Mouse (Mus musculus) limb, embryonic 10.5 days (tissue): Measurements from ENCODE around the gene Cyba. TPM values are rescaled to one million over a fixed set of nuclear protein-coding genes. Genes with fewer than 3 reads are reported as not detected.

Source experiments
- DNase-seq: peaks from one replicate; pipeline ENCODE4 v3.0.0-alpha.2; 2017; ENCODE audit warnings: low spot score
- H3K27ac ChIP-seq: fragments of 300-500 bp; sonication (generic); 2 replicates; pipeline ENCODE4 v1.5.1; 2016; ENCODE audit warnings: mild to moderate bottlenecking
- H3K27me3 ChIP-seq: fragments of 300-500 bp; sonication (generic); 2 replicates; pipeline ENCODE4 v1.6.1; 2016; ENCODE audit warnings: low read depth, mild to moderate bottlenecking; ENCODE audit not compliant: poor library complexity, severe bottlenecking
- H3K36me3 ChIP-seq: fragments of 300-500 bp; sonication (generic); 2 replicates; pipeline ENCODE4 v1.6.1; 2016; ENCODE audit warnings: mild to moderate bottlenecking, moderate library complexity
- H3K4me1 ChIP-seq: fragments of 300-500 bp; sonication (generic); 2 replicates; pipeline ENCODE4 v1.6.1; 2016
- H3K4me3 ChIP-seq: fragments of 300-500 bp; sonication (generic); 2 replicates; pipeline ENCODE4 v1.5.1; 2016; ENCODE audit warnings: mild to moderate bottlenecking, moderate library complexity
- H3K9me3 ChIP-seq: fragments of 300-500 bp; sonication (generic); replicated peaks from 2 replicates; pipeline ENCODE4 v1.6.1; 2016; ENCODE audit warnings: mild to moderate bottlenecking
- WGBS: fragments of 180-500 bp; shearing (Covaris S2); methylation state at CpG from one replicate; pipeline ENCODE4 v1.1.7; 2016; 5-methylcytosine and 5-hydroxymethylcytosine counted together
- polyA plus RNA-seq: library from polyadenylated mRNA; unstranded; fragments of >200 nt; fragmentation: Nextera tagmentation; extraction: Ambion mirVana; gene quantifications from 2 replicates; pipeline ENCODE4 v1.2.1, GENCODE M21; 2016

Gene Cyba
- 79.8 and 82.8 TPM in 2 replicates for polyA plus RNA-seq

DNA sequence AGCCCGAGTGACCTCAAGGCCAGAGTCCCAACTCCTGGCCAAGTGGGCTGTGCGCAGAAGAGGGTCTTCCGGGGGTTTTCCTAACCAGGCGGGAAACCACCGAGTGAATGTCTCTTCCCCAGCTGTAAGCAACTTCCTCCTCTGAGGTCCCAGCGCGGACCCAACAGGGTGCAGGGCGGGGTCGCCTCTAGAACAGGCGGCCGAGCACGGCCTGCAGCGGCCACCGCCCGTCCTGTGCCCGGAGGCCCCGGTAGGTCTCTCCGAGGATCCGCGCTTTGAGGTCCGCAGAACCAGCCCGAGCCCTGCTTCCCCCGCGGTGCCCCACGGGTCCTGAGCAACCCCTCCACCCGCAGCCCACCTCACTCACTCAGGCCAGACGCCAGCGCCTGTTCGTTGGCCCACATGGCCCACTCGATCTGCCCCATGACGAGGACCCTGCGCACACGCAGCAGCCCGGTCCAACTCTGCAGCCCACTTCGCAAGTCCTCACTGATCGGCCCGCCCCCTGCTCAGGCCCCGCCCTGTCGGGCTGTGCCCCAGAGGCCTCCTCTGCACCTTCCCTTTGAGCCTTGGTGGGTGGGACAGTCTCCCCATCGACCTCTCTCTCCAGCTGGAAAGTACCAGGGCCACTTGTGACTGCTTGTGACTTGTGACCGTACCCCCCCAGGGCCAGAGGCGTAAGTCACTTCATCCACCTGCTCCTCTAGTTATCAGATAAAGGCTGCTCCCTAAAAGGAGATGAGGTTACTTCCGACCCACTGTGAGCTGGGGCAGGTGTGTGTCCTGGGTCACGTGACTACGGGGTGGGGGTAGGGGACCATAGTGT, at the start of gene Cyba:
Gene Cyba (minus strand): TSS at position 488 of the 826 bp plus-strand sequence.
- H3K4me1 ChIP-seq: peaks cover 26% of the 10 kb centered on the region
- H3K36me3 ChIP-seq: peaks cover 46% of the 10 kb centered on the region
- no peaks in the 10 kb centered on the region for H3K27me3 ChIP-seq
- DNase-seq: peak; percentile 77
- WGBS: 5% methylated on average over 45 of the region's 45 CpGs
- peak within 1 kb of the TSS; percentile 84 for H3K27ac ChIP-seq
- H3K9me3 ChIP-seq: no peaks in the 10 kb centered on the region
- peak within 1 kb of the TSS; percentile 63 for H3K4me3 ChIP-seq

DNA sequence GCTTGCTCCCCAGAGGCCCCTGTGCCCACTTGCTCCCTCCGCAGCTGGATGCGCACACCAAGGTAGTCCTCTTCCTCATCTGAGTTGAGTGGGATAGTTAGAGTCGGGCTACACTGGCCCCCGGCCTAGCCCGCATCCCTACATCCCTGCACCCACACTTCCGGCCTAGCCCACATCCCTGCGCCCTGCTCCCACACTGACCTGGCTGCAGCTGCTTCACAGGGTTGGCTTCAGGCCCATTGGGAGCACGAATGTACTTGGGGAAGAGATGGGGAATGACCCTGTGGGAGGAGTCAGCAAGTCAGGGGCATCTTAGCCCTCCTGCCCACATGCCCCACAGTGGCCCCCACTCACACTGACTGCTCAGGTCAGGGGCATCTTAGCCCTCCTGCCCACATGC, 49.7 kb upstream of the Cyba start:
- peaks cover 100% of the 10 kb centered on the region for H3K36me3 ChIP-seq
- peaks cover 1% of the 10 kb centered on the region; the same call in 1 of the 2 replicates for H3K4me1 ChIP-seq
- H3K27ac ChIP-seq: no peak overlapping the region
- H3K27me3 ChIP-seq: no peaks in the 10 kb centered on the region
- H3K9me3 ChIP-seq: no peaks in the 10 kb centered on the region
- DNase-seq: no peak
- 98% methylated on average over 8 of the region's 8 CpGs for WGBS
- H3K4me3 ChIP-seq: no peak overlapping the region

DNA sequence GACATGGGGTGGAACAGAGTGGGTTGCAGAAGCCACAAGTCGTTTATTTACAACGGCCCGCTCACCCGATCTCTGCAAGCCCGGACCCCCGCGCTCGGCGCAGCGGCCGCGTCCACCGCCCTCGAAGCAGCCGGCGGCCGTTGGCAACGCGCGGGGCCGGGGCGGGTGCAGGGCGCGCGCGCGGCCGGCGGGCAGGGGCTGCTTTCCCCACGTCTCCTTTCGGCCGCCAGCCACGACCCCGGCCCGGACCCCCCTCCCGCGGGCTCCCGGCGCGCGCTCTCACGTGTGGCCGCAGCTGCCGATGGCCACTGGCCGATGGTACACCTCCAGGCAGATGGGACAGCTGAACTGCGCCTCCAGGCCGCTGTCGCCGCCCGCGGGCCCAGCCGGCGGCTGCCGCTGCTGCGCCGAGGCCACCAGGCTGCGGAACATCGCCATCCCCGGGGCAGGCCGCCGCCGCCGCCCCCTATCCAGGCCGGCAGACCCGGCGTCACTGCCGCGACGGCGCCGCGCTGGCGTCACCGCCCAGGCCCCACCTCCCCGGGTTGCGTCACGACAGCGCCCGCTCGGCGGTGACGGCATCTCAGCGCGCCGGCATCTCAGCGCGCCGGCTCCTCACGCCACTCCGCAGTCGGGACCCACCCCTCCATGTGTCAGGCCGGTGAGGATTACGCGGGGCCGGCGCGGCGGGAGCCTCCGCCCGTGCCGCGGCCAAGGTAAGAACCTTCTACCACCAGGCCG, 43.0 kb upstream of the Cyba start, which contains the start of the genes Rnf166 and Ctu2:
Gene Rnf166 (minus strand): TSS at position 485 of the 741 bp plus-strand sequence.
Gene Ctu2 (plus strand): TSS at position 564 of the 741 bp plus-strand sequence.
- peaks cover 29% of the 10 kb centered on the region for H3K4me1 ChIP-seq
- no peaks in the 10 kb centered on the region for H3K9me3 ChIP-seq
- H3K4me3 ChIP-seq: peak within 1 kb of the TSS; percentile 81
- H3K36me3 ChIP-seq: peaks cover 64% of the 10 kb centered on the region
- under 1% methylated on average over 85 of the region's 103 CpGs for WGBS
- H3K27me3 ChIP-seq: no peaks in the 10 kb centered on the region
- peak within 1 kb of the TSS; percentile 88 for H3K27ac ChIP-seq
- peak; percentile 98 for DNase-seq

DNA sequence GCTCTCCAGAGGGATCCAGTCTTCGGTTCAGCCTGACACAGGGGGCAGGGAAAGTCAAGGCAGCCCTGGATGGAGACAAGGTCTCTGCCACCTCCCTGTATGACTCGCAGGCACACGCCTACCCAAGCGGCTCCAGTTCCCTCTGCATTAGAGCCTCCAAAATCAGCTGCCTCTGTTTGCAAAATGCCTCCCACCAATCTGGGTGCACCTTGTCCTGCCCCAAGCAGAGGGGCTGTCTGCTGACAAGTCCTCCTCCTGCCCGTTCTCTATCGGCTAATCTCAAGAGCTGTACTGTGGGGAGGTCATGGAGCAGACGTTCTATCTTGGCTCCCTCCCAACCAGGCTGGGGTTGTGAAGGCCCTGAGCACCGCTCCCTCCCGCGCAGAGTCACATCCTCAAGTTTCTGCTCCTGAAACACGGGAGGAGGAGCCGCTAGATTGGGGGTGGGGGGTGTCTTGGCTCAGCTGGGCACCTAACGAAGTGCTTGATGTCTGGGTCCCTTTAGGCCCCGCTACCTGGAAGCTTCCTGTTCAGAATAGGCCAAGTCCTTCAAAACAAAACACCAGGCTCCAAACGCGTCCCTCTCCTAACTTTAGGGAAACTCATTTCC, 42.3 kb upstream of the Cyba start:
- peaks cover 29% of the 10 kb centered on the region for H3K4me1 ChIP-seq
- 16% methylated on average over 16 of the region's 16 CpGs for WGBS
- peak; percentile 47 for DNase-seq
- peak overlapping the region; percentile 81 for H3K4me3 ChIP-seq
- H3K27me3 ChIP-seq: no peaks in the 10 kb centered on the region
- no peaks in the 10 kb centered on the region for H3K9me3 ChIP-seq
- H3K27ac ChIP-seq: peak overlapping the region; percentile 88
- H3K36me3 ChIP-seq: peaks cover 62% of the 10 kb centered on the region

DNA sequence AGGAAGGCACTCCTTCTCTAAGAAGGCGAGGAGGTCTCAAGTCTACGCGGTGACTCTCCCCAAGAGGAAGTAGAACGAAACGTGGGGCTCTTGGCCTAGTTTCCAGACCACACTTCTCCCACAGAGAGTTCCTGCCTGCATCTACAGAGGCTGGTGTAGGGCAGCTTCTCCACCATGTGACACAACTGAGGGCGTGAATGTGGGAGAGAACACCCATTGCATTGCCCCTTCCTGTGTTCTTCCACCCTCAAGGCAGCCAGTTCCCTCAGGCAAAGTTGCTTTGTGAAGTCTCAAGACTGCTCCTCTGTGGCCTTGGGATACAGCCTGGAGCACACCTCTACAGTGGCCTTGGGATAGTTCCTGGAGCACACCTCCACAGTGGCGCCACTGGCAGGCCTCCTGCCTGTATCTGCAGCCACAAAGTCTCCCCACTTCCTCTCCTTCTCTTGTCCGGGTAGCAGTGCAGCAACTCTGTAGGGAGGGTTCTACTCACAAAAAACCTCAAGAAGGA, 41.2 kb upstream of the Cyba start:
- Histone ChIP-seq H3K27me3 (no peaks in the 10 kb centered on the region), H3K9me3 (no peaks in the 10 kb centered on the region), H3K36me3 (peaks cover 62% of the 10 kb centered on the region), H3K27ac (no peak overlapping the region), H3K4me1 (peaks cover 29% of the 10 kb centered on the region), H3K4me3 (0 out of 2 replicates have a peak overlapping the region, but pooled peaks have one; percentile 0)
- DNase-seq: no peak
- 87% methylated on average over 8 of the region's 8 CpGs for WGBS

DNA sequence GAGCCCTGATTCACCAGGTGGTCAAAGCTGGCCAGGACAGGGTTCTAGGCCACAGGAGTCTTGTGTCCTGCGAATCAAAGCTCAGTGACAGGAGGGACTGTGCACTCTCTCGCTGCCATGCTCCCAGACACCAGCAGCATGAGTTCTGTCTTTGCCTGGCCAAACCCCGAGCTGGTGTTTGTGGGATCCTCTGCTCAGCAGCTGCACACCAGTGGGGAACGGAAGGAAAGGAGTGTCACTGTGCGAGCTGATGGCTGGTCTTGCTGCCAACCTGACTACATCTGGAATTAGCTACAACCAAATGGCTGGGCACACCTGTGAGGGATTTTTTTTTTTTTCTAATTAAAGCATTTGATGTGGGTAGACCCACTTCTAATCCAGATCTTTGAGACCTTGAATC, 38.0 kb upstream of the Cyba start:
- Histone ChIP-seq H3K36me3 (peaks cover 73% of the 10 kb centered on the region), H3K4me1 (peaks cover 13% of the 10 kb centered on the region), H3K4me3 (no peak overlapping the region), H3K27me3 (no peaks in the 10 kb centered on the region), H3K9me3 (no peaks in the 10 kb centered on the region), H3K27ac (no peak overlapping the region)
- DNase-seq: no peak
- 86% methylated on average over 5 of the region's 5 CpGs for WGBS

DNA sequence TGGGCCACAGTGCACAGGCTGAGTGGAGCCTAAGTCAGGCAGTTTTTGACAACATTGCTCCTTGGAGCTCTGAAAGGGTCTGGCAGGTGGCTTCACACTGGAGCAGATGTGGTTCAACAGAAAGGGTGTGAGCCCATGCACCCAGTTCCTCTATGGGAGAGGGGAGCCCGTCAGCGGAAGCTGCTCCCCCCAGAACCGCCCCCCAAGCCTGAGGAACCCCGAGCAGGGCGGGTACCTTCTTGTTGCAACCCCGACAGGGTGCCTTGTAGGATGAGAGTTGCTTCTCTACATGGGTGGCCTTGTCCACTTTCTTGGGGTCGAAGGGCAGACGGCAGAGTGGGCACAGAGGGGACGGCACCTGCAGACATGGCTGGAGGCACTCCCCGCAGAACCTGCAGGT, 37.2 kb upstream of the Cyba start:
- no peak for DNase-seq
- WGBS: 81% methylated on average over 10 of the region's 10 CpGs
- H3K4me1 ChIP-seq: peaks cover 12% of the 10 kb centered on the region
- H3K27ac ChIP-seq: no peak overlapping the region
- peaks cover 75% of the 10 kb centered on the region for H3K36me3 ChIP-seq
- H3K4me3 ChIP-seq: no peak overlapping the region
- no peaks in the 10 kb centered on the region for H3K9me3 ChIP-seq
- no peaks in the 10 kb centered on the region for H3K27me3 ChIP-seq

DNA sequence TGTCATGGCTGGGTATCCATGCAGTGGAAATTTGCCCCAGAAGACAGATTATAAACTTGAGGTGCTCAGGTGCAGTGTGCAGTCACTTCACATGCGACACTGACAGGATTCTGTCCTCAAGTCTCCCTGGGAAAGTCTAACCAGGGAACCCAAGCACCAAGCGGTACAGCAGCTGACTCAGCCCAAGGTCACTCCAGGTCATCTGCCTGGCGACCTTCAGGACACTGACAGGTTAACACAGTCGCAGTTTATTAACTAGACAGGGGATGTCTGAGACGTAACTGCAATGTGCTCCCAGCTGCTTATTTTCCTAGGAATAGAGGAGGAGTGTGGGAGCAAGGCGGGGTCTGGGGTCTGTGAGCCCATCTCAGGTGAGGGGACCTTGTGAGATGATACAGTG, 36.7 kb upstream of the Cyba start:
- H3K36me3 ChIP-seq: peaks cover 75% of the 10 kb centered on the region
- H3K4me1 ChIP-seq: peaks cover 12% of the 10 kb centered on the region
- H3K27ac ChIP-seq: no peak overlapping the region
- DNase-seq: no peak
- no peak overlapping the region for H3K4me3 ChIP-seq
- no peaks in the 10 kb centered on the region for H3K27me3 ChIP-seq
- 79% methylated on average over 6 of the region's 6 CpGs for WGBS
- H3K9me3 ChIP-seq: no peaks in the 10 kb centered on the region

DNA sequence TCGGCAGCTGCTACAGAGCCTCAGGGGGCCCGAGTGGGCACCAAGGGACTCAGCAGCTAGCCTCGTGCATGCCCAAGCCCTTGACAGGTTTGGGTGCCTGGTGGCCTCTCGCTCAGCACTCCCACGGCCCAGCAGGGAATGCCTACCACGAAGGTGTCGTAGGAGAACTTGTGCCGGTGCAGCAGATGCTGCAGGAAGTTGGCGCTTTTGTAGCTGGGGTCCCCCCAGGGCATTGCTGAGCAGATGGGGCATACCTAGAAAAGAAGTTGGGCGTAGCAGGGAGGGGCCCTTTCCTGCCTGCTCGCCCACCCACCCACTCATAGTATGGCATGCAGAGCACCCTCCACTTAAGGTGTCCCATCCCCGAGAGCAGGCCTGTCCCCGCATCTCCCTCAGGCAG, 35.1 kb upstream of the Cyba start:
- Histone ChIP-seq H3K9me3 (no peaks in the 10 kb centered on the region), H3K27ac (no peak overlapping the region), H3K36me3 (peaks cover 61% of the 10 kb centered on the region), H3K27me3 (peaks cover 7% of the 10 kb centered on the region), H3K4me1 (peaks cover 22% of the 10 kb centered on the region), H3K4me3 (no peak overlapping the region)
- DNase-seq: no peak
- WGBS: 87% methylated on average over 13 of the region's 13 CpGs

DNA sequence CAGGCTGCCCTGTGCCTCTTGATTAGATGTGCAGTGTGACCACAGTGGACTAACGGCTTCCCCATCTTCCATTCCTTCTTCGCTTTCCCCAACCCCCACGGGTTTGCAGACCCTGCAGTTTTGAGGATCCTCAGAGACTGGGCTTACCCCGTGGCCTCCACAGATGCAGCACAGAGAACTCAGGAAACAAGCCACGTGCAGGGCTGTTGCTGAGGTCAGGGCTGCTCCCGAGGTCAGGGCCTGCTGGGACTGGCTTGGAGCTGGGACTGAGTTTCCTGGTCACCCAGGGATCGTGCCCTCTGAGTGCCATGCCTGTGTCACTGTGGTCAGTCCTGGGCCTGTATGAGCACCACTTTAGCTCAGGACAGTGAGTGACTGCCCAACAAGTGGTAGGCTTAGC, 32.3 kb upstream of the Cyba start:
- no peak overlapping the region for H3K27ac ChIP-seq
- 69% methylated on average over 7 of the region's 7 CpGs for WGBS
- no peaks in the 10 kb centered on the region for H3K9me3 ChIP-seq
- peaks cover 39% of the 10 kb centered on the region for H3K4me1 ChIP-seq
- DNase-seq: no peak
- H3K27me3 ChIP-seq: peaks cover 36% of the 10 kb centered on the region
- H3K4me3 ChIP-seq: no peak overlapping the region
- H3K36me3 ChIP-seq: peaks cover 45% of the 10 kb centered on the region

DNA sequence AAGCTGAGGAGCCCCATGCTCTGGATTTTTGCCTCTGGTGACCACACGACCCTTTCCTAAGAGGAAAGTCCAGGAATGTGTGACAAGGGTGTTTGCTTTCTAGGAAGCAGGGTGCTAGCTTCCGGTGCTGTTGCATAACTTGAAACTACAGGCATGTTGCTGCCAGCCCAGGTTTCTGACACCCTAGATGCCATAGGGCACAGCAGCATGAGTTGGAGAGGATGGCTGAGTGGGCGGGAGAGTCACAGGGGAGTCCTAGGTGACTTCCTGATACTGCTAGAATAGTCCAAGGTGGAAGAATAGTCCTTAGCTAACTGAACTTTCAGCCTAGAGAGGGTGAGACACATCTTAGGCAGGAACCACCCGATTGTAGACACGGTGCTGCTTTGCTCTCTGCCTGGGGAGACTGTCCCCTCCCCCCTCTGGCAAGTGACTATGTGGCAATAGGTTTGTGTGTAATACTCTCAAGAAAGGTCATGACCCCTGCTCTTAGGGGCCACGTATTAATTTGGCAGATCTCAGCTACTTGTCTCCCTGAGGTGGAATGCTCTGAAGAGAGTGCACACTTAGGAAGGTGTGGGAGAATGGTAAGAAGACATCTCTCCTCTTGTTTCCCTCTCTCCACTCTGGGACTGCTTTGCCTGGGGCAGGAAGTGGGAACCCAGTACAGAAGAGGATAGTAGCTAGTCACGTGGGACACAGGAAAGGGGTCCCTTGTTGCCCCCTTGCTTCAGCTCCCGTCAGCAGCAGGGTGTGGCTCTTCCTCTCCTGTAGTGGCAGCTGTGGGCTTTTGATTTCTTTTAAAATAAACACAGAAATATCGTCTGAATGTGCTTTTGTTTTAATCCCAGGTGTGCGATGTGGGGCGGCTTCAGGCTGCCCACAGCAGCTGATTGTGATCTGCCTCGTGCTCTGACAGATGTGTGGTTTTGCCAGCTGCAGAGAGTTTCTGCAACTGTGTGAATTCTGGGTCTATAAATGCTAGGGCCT, 31.2 kb upstream of the Cyba start:
- H3K4me1 ChIP-seq: peaks cover 44% of the 10 kb centered on the region
- no peak for DNase-seq
- H3K27me3 ChIP-seq: peaks cover 46% of the 10 kb centered on the region
- no peak overlapping the region for H3K27ac ChIP-seq
- no peak overlapping the region for H3K4me3 ChIP-seq
- H3K9me3 ChIP-seq: no peaks in the 10 kb centered on the region
- 63% methylated on average over 12 of the region's 12 CpGs for WGBS
- peaks cover 34% of the 10 kb centered on the region for H3K36me3 ChIP-seq

DNA sequence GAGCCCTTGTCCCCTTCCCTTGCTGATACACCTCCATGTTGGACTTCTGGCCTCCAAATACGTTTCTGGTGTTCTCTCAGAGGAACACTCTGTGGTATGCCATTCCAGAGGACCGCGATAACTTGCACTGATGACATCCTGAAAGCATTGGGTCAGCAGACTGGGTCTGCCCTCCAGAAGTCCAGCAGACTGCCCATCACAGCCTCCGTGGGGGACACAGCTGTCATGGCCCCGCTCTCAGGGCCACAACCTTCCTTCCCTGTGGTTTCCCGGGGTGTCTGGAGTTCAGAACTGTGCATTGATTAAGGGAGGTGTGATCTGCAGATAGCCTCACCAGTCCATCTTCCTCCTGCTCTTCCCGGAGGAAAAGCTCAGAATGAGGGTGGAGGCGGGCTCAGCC, 29.8 kb upstream of the Cyba start:
- peaks cover 20% of the 10 kb centered on the region for H3K36me3 ChIP-seq
- WGBS: 69% methylated on average over 8 of the region's 8 CpGs
- no peaks in the 10 kb centered on the region for H3K9me3 ChIP-seq
- no peak for DNase-seq
- peaks cover 60% of the 10 kb centered on the region for H3K27me3 ChIP-seq
- H3K4me3 ChIP-seq: no peak overlapping the region
- peaks cover 44% of the 10 kb centered on the region for H3K4me1 ChIP-seq
- no peak overlapping the region for H3K27ac ChIP-seq
